Mouse (Mus musculus) MEL (cell line): ENCODE data around the gene Csf2rb2. TPM values are rescaled to one million over a fixed set of nuclear protein-coding genes. Genes with fewer than 3 reads are reported as not detected.

ENCODE experiments used
- DNase-seq: peaks from one replicate; pipeline ENCODE4 v3.0.0; 2011; ENCODE audit warnings: low read depth, low spot score
- H3K27ac ChIP-seq: 2 replicates; pipeline ENCODE4 v1.5.1; 2012; ENCODE audit warnings: low read depth, mild to moderate bottlenecking, control low read depth, low read length, moderate library complexity; ENCODE audit not compliant: control insufficient read depth
- H3K27me3 ChIP-seq, 2 experiments: fragments of 150-350 bp in 1 of 2; sonication (generic) in 1 of 2; 2 replicates each; pipeline ENCODE4 v1.6.1; 2012; ENCODE audit warnings: low read length in 2 of 2, mild to moderate bottlenecking in 2 of 2, improper control_type of control experiment in 1 of 2, moderate library complexity in 1 of 2; ENCODE audit not compliant: insufficient read depth in 2 of 2, control insufficient read depth in 1 of 2
- H3K36me3 ChIP-seq, 2 experiments: 2 replicates each; pipeline ENCODE4 v1.6.1; 2012 to 2014; ENCODE audit warnings: low read length in 2 of 2, improper control_type of control experiment in 1 of 2, inconsistent platforms in 1 of 2, mild to moderate bottlenecking in 1 of 2; ENCODE audit not compliant: insufficient read depth in 2 of 2, control insufficient read depth in 1 of 2
- H3K4me1 ChIP-seq, 2 experiments: fragments of 150-350 bp in 1 of 2; sonication (generic) in 1 of 2; 2 replicates each; pipeline ENCODE4 v1.6.1; 2012; ENCODE audit warnings: low read length in 2 of 2, improper control_type of control experiment in 1 of 2, mild to moderate bottlenecking in 1 of 2; ENCODE audit not compliant: insufficient read depth in 2 of 2, control insufficient read depth in 1 of 2
- H3K4me3 ChIP-seq, 2 experiments: fragments of 150-350 bp in 1 of 2; sonication (generic) in 1 of 2; 2 replicates each; pipeline ENCODE4 v1.5.1; 2012; ENCODE audit warnings: low read depth in 2 of 2, low read length in 2 of 2, mild to moderate bottlenecking in 2 of 2, moderate library complexity in 2 of 2, control low read depth in 1 of 2, improper control_type of control experiment in 1 of 2; ENCODE audit not compliant: control insufficient read depth in 1 of 2, insufficient read depth in 1 of 2
- H3K79me2 ChIP-seq: 2 replicates; pipeline ENCODE4 v1.6.1; 2012; ENCODE audit warnings: mild to moderate bottlenecking, low read length, moderate library complexity; ENCODE audit not compliant: control insufficient read depth, poor library complexity, insufficient read depth
- H3K9ac ChIP-seq: 2 replicates; pipeline ENCODE4 v1.6.1; 2012; ENCODE audit warnings: low read depth, mild to moderate bottlenecking, control low read depth, low read length, moderate library complexity; ENCODE audit not compliant: control insufficient read depth, poor library complexity, severe bottlenecking
- H3K9me3 ChIP-seq: fragments of 150-350 bp; sonication (generic); replicated peaks from 2 replicates; pipeline ENCODE4 v1.6.1; 2012; ENCODE audit warnings: mild to moderate bottlenecking, low read length, improper control_type of control experiment, moderate library complexity; ENCODE audit not compliant: insufficient read depth
- BHLHE40 ChIP-seq: IDR thresholded peaks from 2 replicates; pipeline ENCODE4 v1.6.1; 2012; ENCODE audit warnings: low read depth, mild to moderate bottlenecking, inconsistent platforms, low read length, improper control_type of control experiment, borderline replicate concordance
- CHD2 ChIP-seq: IDR thresholded peaks from 2 replicates; pipeline ENCODE4 v1.6.1; 2011; ENCODE audit warnings: low read length, improper control_type of control experiment
- E2F4 ChIP-seq: IDR thresholded peaks from 2 replicates; pipeline ENCODE4 v1.6.1; 2011; ENCODE audit warnings: low read depth, low read length, improper control_type of control experiment, borderline replicate concordance
- KAT2A ChIP-seq: conservative IDR thresholded peaks from 2 replicates; pipeline ENCODE4 v1.6.1; 2012; ENCODE audit warnings: low read depth, low read length, improper control_type of control experiment, inconsistent platforms
- MAFK ChIP-seq: IDR thresholded peaks from 2 replicates; pipeline ENCODE4 v1.6.1; 2011; ENCODE audit warnings: low read depth, mild to moderate bottlenecking, low read length, improper control_type of control experiment, borderline replicate concordance
- MEF2A ChIP-seq: IDR thresholded peaks from 2 replicates; pipeline ENCODE4 v1.6.1; 2014; ENCODE audit warnings: low read depth, mild to moderate bottlenecking, inconsistent platforms, low read length, improper control_type of control experiment; ENCODE audit not compliant: poor library complexity, insufficient replicate concordance, severe bottlenecking; ENCODE audit errors: extremely low read depth
- MXI1 ChIP-seq: IDR thresholded peaks from 2 replicates; pipeline ENCODE4 v1.6.1; 2011; ENCODE audit warnings: mild to moderate bottlenecking, low read depth, low read length, improper control_type of control experiment
- NRF1 ChIP-seq: IDR thresholded peaks from 2 replicates; pipeline ENCODE4 v1.6.1; 2014; ENCODE audit warnings: low read depth, mild to moderate bottlenecking, inconsistent platforms, low read length, improper control_type of control experiment, moderate library complexity; ENCODE audit not compliant: poor library complexity, insufficient read depth, severe bottlenecking
- POLR2A ChIP-seq, 2 experiments: IDR thresholded peaks; 2 replicates each; pipeline ENCODE4 v1.6.1; 2011 to 2012; ENCODE audit warnings: low read length in 2 of 2, mild to moderate bottlenecking in 2 of 2, control low read depth in 1 of 2, improper control_type of control experiment in 1 of 2, low read depth in 1 of 2, moderate library complexity in 1 of 2; ENCODE audit not compliant: control insufficient read depth in 1 of 2, insufficient read depth in 1 of 2, poor library complexity in 1 of 2
- POLR2AphosphoS2 ChIP-seq: IDR thresholded peaks from 2 replicates; pipeline ENCODE4 v1.6.1; 2011; ENCODE audit warnings: low read length, improper control_type of control experiment
- POLR2AphosphoS5 ChIP-seq: IDR thresholded peaks from 2 replicates; pipeline ENCODE4 v1.6.1; 2012; ENCODE audit warnings: low read depth, borderline replicate concordance, mild to moderate bottlenecking, inconsistent platforms, low read length, moderate library complexity, mixed read lengths
- RCOR1 ChIP-seq: IDR thresholded peaks from 2 replicates; pipeline ENCODE4 v1.6.1; 2012; ENCODE audit warnings: low read depth, mild to moderate bottlenecking, inconsistent platforms, low read length, improper control_type of control experiment
- SIN3A ChIP-seq: IDR thresholded peaks from 2 replicates; pipeline ENCODE4 v1.6.1; 2012; ENCODE audit warnings: low read length, improper control_type of control experiment, inconsistent platforms
- SMC3 ChIP-seq: IDR thresholded peaks from 2 replicates; pipeline ENCODE4 v1.6.1; 2011; ENCODE audit warnings: low read depth, low read length, improper control_type of control experiment
- TAL1 ChIP-seq: IDR thresholded peaks from 2 replicates; pipeline ENCODE4 v1.6.1; 2012; ENCODE audit warnings: mild to moderate bottlenecking, inconsistent platforms, low read length, moderate library complexity, mixed read lengths
- TBP ChIP-seq: IDR thresholded peaks from 2 replicates; pipeline ENCODE4 v1.8.0; 2011; ENCODE audit warnings: low read depth, low read length, improper control_type of control experiment
- UBTF ChIP-seq: IDR thresholded peaks from 2 replicates; pipeline ENCODE4 v1.6.1; 2012; ENCODE audit warnings: low read depth, mild to moderate bottlenecking, inconsistent platforms, low read length, improper control_type of control experiment, moderate library complexity, borderline replicate concordance; ENCODE audit not compliant: insufficient read depth
- ZC3H11A ChIP-seq: IDR thresholded peaks from 2 replicates; pipeline ENCODE4 v1.6.1; 2012; ENCODE audit warnings: low read depth, mild to moderate bottlenecking, inconsistent platforms, low read length, improper control_type of control experiment
- ZKSCAN1 ChIP-seq: IDR thresholded peaks from 2 replicates; pipeline ENCODE4 v1.6.1; 2012; ENCODE audit warnings: low read depth, mild to moderate bottlenecking, inconsistent platforms, low read length, improper control_type of control experiment, moderate library complexity
- ZMIZ1 ChIP-seq: IDR thresholded peaks from 2 replicates; pipeline ENCODE4 v1.6.1; 2012; ENCODE audit warnings: low read depth, mild to moderate bottlenecking, inconsistent platforms, low read length, improper control_type of control experiment, moderate library complexity
- polyA plus RNA-seq, 2 experiments: library from polyadenylated mRNA; stranded (reverse) in 1 of 2; unstranded in 1 of 2; fragments of >175 nt in 1 of 2; fragments of >200 nt in 1 of 2; gene quantifications; 2 replicates each; pipeline versions ENCODE4 v1.2.1 to v1.2.4; 2012; ENCODE audit warnings: low replicate concordance in 2 of 2, low read depth in 1 of 2; ENCODE audit not compliant: insufficient read length in 2 of 2, insufficient read depth in 1 of 2, missing spikeins in 1 of 2
- total RNA-seq: library from RNA; depleted of rRNA; stranded (reverse); fragments of 300-350 nt; gene quantifications from 2 replicates; pipeline ENCODE4 v1.2.3, GENCODE M21; 2012

Gene Csf2rb2
- total and polyA plus RNA-seq, 3 experiments = 0.54 to 1.8 TPM; not detected in 1

- Histone ChIP-seq H3K79me2 (no peaks in the 10 kb centered on the region), H3K4me1 (peaks cover 0 to 8% of the 10 kb centered on the region in 2 experiments; a peak in 3 of 4 replicates), H3K9me3 (no peaks in the 10 kb centered on the region), H3K36me3 (peaks cover 0 to 2% of the 10 kb centered on the region in 2 experiments; a peak in 2 of 4 replicates), H3K27me3 (no peaks in the 10 kb centered on the region), H3K9ac (no peak overlapping the region), H3K4me3 (no peak overlapping the region), H3K27ac (no peak overlapping the region)
- DNase-seq = no peak
- TF ChIP-seq POLR2AphosphoS5 (no peak), KAT2A (no peak), POLR2A (IDR thresholded peaks at IDR 0.05; ENCODE audit: control insufficient read depth in 1 of 2, insufficient read depth in 1 of 2, low read depth in 1 of 2, low read length in 2 of 2, poor library complexity in 1 of 2) (no peak), ZKSCAN1 (no peak), ZC3H11A (no peak), MAFK (no peak), MXI1 (no peak), E2F4 (no peak), RCOR1 (no peak)
These were observed 4.7 kb downstream of the Csf2rb2 start for GRCm38 (mm10) chr15:78300773-78301172.

GRCm38 (mm10) chr15:78299641-78300040 is 5.9 kb downstream of the Csf2rb2 start:
- no peak overlapping the region for H3K27ac ChIP-seq
- H3K9ac ChIP-seq = no peak overlapping the region
- no peaks in the 10 kb centered on the region for H3K79me2 ChIP-seq
- H3K9me3 ChIP-seq = no peaks in the 10 kb centered on the region
- H3K27me3 ChIP-seq = no peaks in the 10 kb centered on the region
- no peak for TF ChIP-seq MEF2A
- no peak for TF ChIP-seq TBP
- TF ChIP-seq SIN3A = no peak
- no peak for TF ChIP-seq ZMIZ1
- no peak for TF ChIP-seq TAL1
- TF ChIP-seq POLR2AphosphoS2 = no peak
- TF ChIP-seq SMC3 = no peak
- no peak for TF ChIP-seq BHLHE40
- TF ChIP-seq UBTF = no peak
- TF ChIP-seq CHD2 = no peak
- no peak for TF ChIP-seq NRF1
- TF ChIP-seq, all 39 proteins: peak for 0
- Histone ChIP-seq H3K4me3 (no peak overlapping the region), H3K4me1 (no peaks in the 10 kb centered on the region), H3K36me3 (no peaks in the 10 kb centered on the region)
- DNase-seq = no peak
